Comparison of ENCODE assay signal across 9 mouse cellular contexts in genomic region chr1:87922666-87923065, GRCm38 (mm10).
DNase-seq lines count a peak whose midpoint lies in the region; ATAC-seq lines count a peak whose summit lies in the region.
"Had no signal": no experiment of that assay in that cellular context is flagged by ENCODE, and none has a peak within 500 bp of the region (broad histone marks: within the 10 kb centered on the region; RNA-seq: fewer than 3 reads in every experiment).

No protein-coding gene starts in this region.

- no peak overlapping the region for H3K27ac ChIP-seq in midbrain, embryonic 14.5 days (replicated peaks; ENCODE audit: low read depth, low read length)
- H3K27ac ChIP-seq in midbrain, embryonic 13.5 days: no peak overlapping the region

- H3K36me3 ChIP-seq in midbrain, embryonic 14.5 days (ENCODE audit: control insufficient read depth, insufficient read depth, low read length): peaks cover 69% of the 10 kb centered on the region
- H3K36me3 ChIP-seq in midbrain, embryonic 13.5 days: peaks cover 76% of the 10 kb centered on the region

- no peaks in the 10 kb centered on the region for H3K9me3 ChIP-seq in midbrain, embryonic 14.5 days (ENCODE audit: control insufficient read depth, low read length)
- H3K9me3 ChIP-seq in midbrain, embryonic 13.5 days: no peaks in the 10 kb centered on the region

- peak; percentile 36 for DNase-seq in gastrocnemius, adult 18-20 months (ENCODE audit: low spot score)
- no peak for DNase-seq in gastrocnemius, postnatal 25 days
- DNase-seq in midbrain, embryonic 14.5 days: peak; percentile 57
- peak; percentile 66 for DNase-seq in adrenal gland, postnatal 14 days
- peak; percentile 69 for DNase-seq in kidney, postnatal 14 days
- peak; percentile 31 for DNase-seq in right cerebral cortex, postnatal 14 days

- H3K4me1 ChIP-seq in midbrain, embryonic 14.5 days (ENCODE audit: control insufficient read depth, insufficient read depth, low read length): no peaks in the 10 kb centered on the region
- no peaks in the 10 kb centered on the region for H3K4me1 ChIP-seq in midbrain, embryonic 13.5 days (replicated peaks)

- no peak overlapping the region for H3K9ac ChIP-seq in midbrain, embryonic 14.5 days (replicated peaks; ENCODE audit: low read length)
- no peak overlapping the region for H3K9ac ChIP-seq in midbrain, embryonic 13.5 days (replicated peaks)

- H3K4me2 ChIP-seq in midbrain, embryonic 14.5 days (ENCODE audit: low read length): no peak overlapping the region
- no peak overlapping the region for H3K4me2 ChIP-seq in midbrain, embryonic 13.5 days (replicated peaks)

- no peak for ATAC-seq in midbrain, embryonic 14.5 days (ENCODE audit: low FRiP score, low TSS enrichment)
- no peak for ATAC-seq in midbrain, embryonic 13.5 days
- no peak for ATAC-seq in erythroblast, adult 5-6 weeks (replicated peaks; ENCODE audit: low FRiP score, poor library complexity, severe bottlenecking)

- WGBS in midbrain, embryonic 14.5 days: 60% methylated on average over 1 of the region's 1 CpGs
- 65% methylated on average over 1 of the region's 1 CpGs for WGBS in midbrain, embryonic 13.5 days

- no peak overlapping the region for H3K4me3 ChIP-seq in midbrain, embryonic 14.5 days (replicated peaks; ENCODE audit: low read depth, low read length)
- no peak overlapping the region for H3K4me3 ChIP-seq in midbrain, embryonic 13.5 days (replicated peaks)
- H3K4me3 ChIP-seq: erythroblast, embryonic 14.5 days had no signal

- H3K27me3 ChIP-seq in midbrain, embryonic 14.5 days (ENCODE audit: control insufficient read depth, insufficient read depth, low read length): no peaks in the 10 kb centered on the region
- no peaks in the 10 kb centered on the region for H3K27me3 ChIP-seq in midbrain, embryonic 13.5 days
